Mouse (Mus musculus) hindbrain, embryonic 12.5 days (tissue): ENCODE measurements around the gene Maf. TPM values are rescaled to one million over a fixed set of nuclear protein-coding genes. Genes with fewer than 3 reads are reported as not detected.

Experiments used
- ATAC-seq: fragments of 200-750 bp; cut with Nextera tagmentation; 2 replicates; pipeline ENCODE4 v1.8.0; 2017; ENCODE audit warnings: moderate TSS enrichment; ENCODE audit not compliant: low FRiP score
- H3K27ac ChIP-seq: fragments of 300-500 bp; sonication (generic); 2 replicates; pipeline ENCODE4 v1.5.1; 2016; ENCODE audit warnings: mild to moderate bottlenecking
- H3K27me3 ChIP-seq: fragments of 300-500 bp; sonication (generic); 2 replicates; pipeline ENCODE4 v1.6.1; 2016; ENCODE audit warnings: mild to moderate bottlenecking
- H3K36me3 ChIP-seq: fragments of 300-500 bp; sonication (generic); 2 replicates; pipeline ENCODE4 v1.6.1; 2016; ENCODE audit warnings: mild to moderate bottlenecking
- H3K4me1 ChIP-seq: fragments of 300-500 bp; sonication (generic); 2 replicates; pipeline ENCODE4 v1.6.1; 2016
- H3K4me2 ChIP-seq: fragments of 300-500 bp; sonication (generic); replicated peaks from 2 replicates; pipeline ENCODE4 v1.6.1; 2016; ENCODE audit warnings: mild to moderate bottlenecking
- H3K4me3 ChIP-seq: fragments of 300-500 bp; sonication (generic); 2 replicates; pipeline ENCODE4 v1.5.1; 2016; ENCODE audit warnings: mild to moderate bottlenecking
- H3K9ac ChIP-seq: fragments of 300-500 bp; sonication (generic); 2 replicates; pipeline ENCODE4 v1.6.1; 2016; ENCODE audit warnings: mild to moderate bottlenecking, moderate library complexity
- H3K9me3 ChIP-seq: fragments of 300-500 bp; sonication (generic); replicated peaks from 2 replicates; pipeline ENCODE4 v1.6.1; 2016; ENCODE audit warnings: mild to moderate bottlenecking
- WGBS: fragments of 180-500 bp; shearing (Covaris S2); methylation state at CpG from one replicate; pipeline ENCODE4 v1.1.7; 2016; 5-methylcytosine and 5-hydroxymethylcytosine counted together
- polyA plus RNA-seq: library from polyadenylated mRNA; unstranded; fragments of >200 nt; fragmentation: Nextera tagmentation; extraction: Ambion mirVana; gene quantifications from 2 replicates; pipeline ENCODE4 v1.2.1, GENCODE M21; 2016

The Maf gene
- polyA plus RNA-seq, 1 experiment from 2014 or later, result 7.4 TPM

- H3K4me1 ChIP-seq, result peaks cover 2% of the 10 kb centered on the region; the same call in 1 of the 2 replicates
- no peak for ATAC-seq
- H3K4me3 ChIP-seq, result no peak overlapping the region
- H3K27ac ChIP-seq, result no peak overlapping the region
- no peak overlapping the region for H3K4me2 ChIP-seq
- H3K27me3 ChIP-seq, result no peaks in the 10 kb centered on the region
- H3K36me3 ChIP-seq, result no peaks in the 10 kb centered on the region
- no peak overlapping the region for H3K9ac ChIP-seq
- no peaks in the 10 kb centered on the region for H3K9me3 ChIP-seq
- WGBS, result 66% methylated on average over 5 of the region's 5 CpGs
Measured at GRCm38 (mm10) chr8:115699151-115699550, 8.4 kb downstream of the Maf start.

- H3K4me1 ChIP-seq, result peaks cover 2% of the 10 kb centered on the region; the same call in 1 of the 2 replicates
- H3K4me3 ChIP-seq, result no peak overlapping the region
- ATAC-seq, result no peak
- H3K27me3 ChIP-seq, result no peaks in the 10 kb centered on the region
- H3K9me3 ChIP-seq, result no peaks in the 10 kb centered on the region
- WGBS, result 45% methylated on average over 3 of the region's 3 CpGs
- H3K4me2 ChIP-seq, result no peak overlapping the region
- no peak overlapping the region for H3K9ac ChIP-seq
- H3K36me3 ChIP-seq, result no peaks in the 10 kb centered on the region
- H3K27ac ChIP-seq, result no peak overlapping the region
Measured at GRCm38 (mm10) chr8:115697410-115697809, 10.2 kb downstream of the Maf start.

GRCm38 (mm10) chr8:115696661-115697060 is 10.9 kb downstream of the Maf start:
- H3K4me1 ChIP-seq, result peaks cover 2% of the 10 kb centered on the region; the same call in 1 of the 2 replicates
- 70% methylated on average over 4 of the region's 4 CpGs for WGBS

GRCm38 (mm10) chr8:115687349-115687748 is 20.2 kb downstream of the Maf start:
- no peak overlapping the region for H3K4me3 ChIP-seq
- H3K27ac ChIP-seq, result no peak overlapping the region
- H3K36me3 ChIP-seq, result no peaks in the 10 kb centered on the region
- no peak overlapping the region for H3K4me2 ChIP-seq
- H3K9ac ChIP-seq, result no peak overlapping the region
- H3K9me3 ChIP-seq, result no peaks in the 10 kb centered on the region
- ATAC-seq, result no peak
- 80% methylated on average over 9 of the region's 9 CpGs for WGBS
- 0 out of 2 replicates have a peak, but pooled peaks cover 2% of the 10 kb centered on the region for H3K4me1 ChIP-seq
- H3K27me3 ChIP-seq, result peaks cover 8% of the 10 kb centered on the region; the same call in 1 of the 2 replicates

More at GRCm38 (mm10) chr8:115696661-115697060, 10.9 kb downstream of the Maf start:
- no peak overlapping the region for H3K4me3 ChIP-seq
- H3K27ac ChIP-seq, result no peak overlapping the region
- no peaks in the 10 kb centered on the region for H3K9me3 ChIP-seq
- H3K36me3 ChIP-seq, result no peaks in the 10 kb centered on the region
- H3K9ac ChIP-seq, result no peak overlapping the region
- ATAC-seq, result no peak
- no peak overlapping the region for H3K4me2 ChIP-seq
- no peaks in the 10 kb centered on the region for H3K27me3 ChIP-seq

GRCm38 (mm10) chr8:115683309-115683708 is 24.3 kb downstream of the Maf start:
- Histone ChIP-seq H3K4me3 (no peak overlapping the region), H3K9ac (no peak overlapping the region), H3K27ac (no peak overlapping the region), H3K36me3 (no peaks in the 10 kb centered on the region), H3K4me1 (0 out of 2 replicates have a peak, but pooled peaks cover 2% of the 10 kb centered on the region), H3K4me2 (no peak overlapping the region), H3K27me3 (peaks cover 4% of the 10 kb centered on the region; the same call in 1 of the 2 replicates), H3K9me3 (no peaks in the 10 kb centered on the region)
- WGBS, result 44% methylated on average over 7 of the region's 7 CpGs
- no peak for ATAC-seq

GRCm38 (mm10) chr8:115679539-115679938 is 28.1 kb downstream of the Maf start:
- WGBS, result 58% methylated on average over 7 of the region's 7 CpGs
- H3K4me3 ChIP-seq, result no peak overlapping the region
- H3K4me2 ChIP-seq, result no peak overlapping the region
- no peaks in the 10 kb centered on the region for H3K36me3 ChIP-seq
- H3K27me3 ChIP-seq, result no peaks in the 10 kb centered on the region
- H3K4me1 ChIP-seq, result no peaks in the 10 kb centered on the region
- no peak overlapping the region for H3K9ac ChIP-seq
- no peak for ATAC-seq
- no peaks in the 10 kb centered on the region for H3K9me3 ChIP-seq
- no peak overlapping the region for H3K27ac ChIP-seq

GRCm38 (mm10) chr8:115664866-115665265 is 42.7 kb downstream of the Maf start:
- H3K4me1 ChIP-seq, result no peaks in the 10 kb centered on the region
- 92% methylated on average over 2 of the region's 2 CpGs for WGBS

GRCm38 (mm10) chr8:115650110-115650521 is 57.5 kb downstream of the Maf start:
- Histone ChIP-seq H3K27me3 (no peaks in the 10 kb centered on the region), H3K4me1 (no peaks in the 10 kb centered on the region), H3K9me3 (peaks cover 5% of the 10 kb centered on the region), H3K36me3 (no peaks in the 10 kb centered on the region), H3K27ac (no peak overlapping the region), H3K4me2 (no peak overlapping the region), H3K9ac (no peak overlapping the region), H3K4me3 (no peak overlapping the region)
- 82% methylated on average over 3 of the region's 3 CpGs for WGBS
- ATAC-seq, result no peak

More at GRCm38 (mm10) chr8:115664866-115665265, 42.7 kb downstream of the Maf start:
- Histone ChIP-seq H3K4me2 (no peak overlapping the region), H3K4me3 (no peak overlapping the region), H3K27ac (no peak overlapping the region), H3K27me3 (no peaks in the 10 kb centered on the region), H3K9ac (no peak overlapping the region), H3K9me3 (no peaks in the 10 kb centered on the region), H3K36me3 (no peaks in the 10 kb centered on the region)
- ATAC-seq, result no peak

- H3K27ac ChIP-seq, result no peak overlapping the region
- no peaks in the 10 kb centered on the region for H3K36me3 ChIP-seq
- no peak overlapping the region for H3K4me3 ChIP-seq
- no peaks in the 10 kb centered on the region for H3K4me1 ChIP-seq
- whole genome bisulfite sequencing, result 93% methylated on average over 1 of the region's 1 CpGs
- H3K27me3 ChIP-seq, result no peaks in the 10 kb centered on the region
- no peak overlapping the region for H3K9ac ChIP-seq
- no peak for ATAC-seq
- peaks cover 5% of the 10 kb centered on the region for H3K9me3 ChIP-seq
- no peak overlapping the region for H3K4me2 ChIP-seq
Measured at GRCm38 (mm10) chr8:115645139-115645538, 62.5 kb downstream of the Maf start.

- ATAC-seq, result no peak
- H3K4me3 ChIP-seq, result no peak overlapping the region
- H3K36me3 ChIP-seq, result no peaks in the 10 kb centered on the region
- no peak overlapping the region for H3K27ac ChIP-seq
- no peak overlapping the region for H3K4me2 ChIP-seq
- H3K9me3 ChIP-seq, result no peaks in the 10 kb centered on the region
- 93% methylated on average over 5 of the region's 5 CpGs for WGBS
- H3K9ac ChIP-seq, result no peak overlapping the region
- no peaks in the 10 kb centered on the region for H3K27me3 ChIP-seq
- H3K4me1 ChIP-seq, result no peaks in the 10 kb centered on the region
Measured at GRCm38 (mm10) chr8:115641936-115642335, 65.7 kb downstream of the Maf start.

GRCm38 (mm10) chr8:115639951-115640350 is 67.6 kb downstream of the Maf start:
- Histone ChIP-seq H3K27me3 (no peaks in the 10 kb centered on the region), H3K27ac (no peak overlapping the region), H3K36me3 (no peaks in the 10 kb centered on the region), H3K4me3 (no peak overlapping the region), H3K9me3 (no peaks in the 10 kb centered on the region), H3K9ac (no peak overlapping the region), H3K4me1 (no peaks in the 10 kb centered on the region), H3K4me2 (no peak overlapping the region)
- no peak for ATAC-seq
- 80% methylated on average over 5 of the region's 5 CpGs for WGBS

- H3K4me3 ChIP-seq, result no peak overlapping the region
- H3K4me1 ChIP-seq, result no peaks in the 10 kb centered on the region
- H3K27ac ChIP-seq, result no peak overlapping the region
- 84% methylated on average over 6 of the region's 6 CpGs for WGBS
- H3K9me3 ChIP-seq, result no peaks in the 10 kb centered on the region
- no peak overlapping the region for H3K9ac ChIP-seq
- H3K27me3 ChIP-seq, result no peaks in the 10 kb centered on the region
- H3K36me3 ChIP-seq, result no peaks in the 10 kb centered on the region
- H3K4me2 ChIP-seq, result no peak overlapping the region
- no peak for ATAC-seq
Measured at GRCm38 (mm10) chr8:115636751-115637150, 70.8 kb downstream of the Maf start.
